Mouse (Mus musculus): Measurements from ENCODE around the gene Nbl1.

DNA sequence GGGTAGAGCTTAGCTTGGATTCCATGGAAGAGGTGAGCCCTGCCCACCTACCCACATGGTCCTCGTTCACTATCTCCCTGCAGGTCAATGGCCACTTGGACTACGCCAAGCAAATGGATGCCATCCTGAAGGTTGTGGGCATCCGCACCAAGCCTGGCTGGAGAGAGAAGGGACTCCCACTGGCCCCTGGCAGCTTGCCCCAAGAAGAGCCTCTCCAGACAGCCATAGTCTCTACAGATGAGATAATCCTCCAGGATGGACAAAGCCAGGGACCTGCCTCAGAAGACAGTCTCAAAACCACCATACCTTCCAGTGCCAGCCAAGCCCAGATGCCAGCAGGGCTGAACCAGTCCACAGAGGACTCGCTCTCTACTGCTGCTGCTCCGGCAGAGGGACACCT, 34.8 kb downstream of the Nbl1 start:
- TF ChIP-seq GATA1 (IDR thresholded peaks at IDR 0.05; ENCODE audit: borderline replicate concordance, low read length) (no peak), FLI1 (IDR thresholded peaks at IDR 0.05; ENCODE audit: low read length) (no peak)

All from megakaryocyte, embryonic 14.5 days (primary cell).